Mouse (Mus musculus) heart, embryonic 11.5 days (tissue): Measurements from ENCODE around the gene Slc17a5. TPM values are rescaled to one million over a fixed set of nuclear protein-coding genes. Genes with fewer than 3 reads are reported as not detected.
"Not testable (repeated sequence)": the region's sequence is repeated elsewhere in the genome, so short reads cannot be mapped to it uniquely, and the experiment has no call there.

Experiments
- ATAC-seq: fragments of 200-750 bp; cut with Nextera tagmentation; replicated peaks from 2 replicates; pipeline ENCODE4 v1.8.0; 2017; ENCODE audit warnings: moderate library complexity; ENCODE audit not compliant: insufficient number of reproducible peaks, low FRiP score, low TSS enrichment
- H3K27ac ChIP-seq: fragments of 300-500 bp; sonication (generic); 2 replicates; pipeline ENCODE4 v1.5.1; 2014; ENCODE audit warnings: mild to moderate bottlenecking, low read depth, low read length
- H3K27me3 ChIP-seq: fragments of 300-500 bp; sonication (generic); 2 replicates; pipeline ENCODE4 v1.6.1; 2014; ENCODE audit warnings: mild to moderate bottlenecking, low read length, mixed read lengths; ENCODE audit not compliant: control insufficient read depth, insufficient read depth
- H3K36me3 ChIP-seq: fragments of 300-500 bp; sonication (generic); 2 replicates; pipeline ENCODE4 v1.6.1; 2014; ENCODE audit warnings: mild to moderate bottlenecking, low read length, moderate library complexity, mixed read lengths; ENCODE audit not compliant: control insufficient read depth, insufficient read depth
- H3K4me1 ChIP-seq: fragments of 300-500 bp; sonication (generic); 2 replicates; pipeline ENCODE4 v1.6.1; 2014; ENCODE audit warnings: low read length; ENCODE audit not compliant: control insufficient read depth, insufficient read depth
- H3K4me2 ChIP-seq: fragments of 300-500 bp; sonication (generic); 2 replicates; pipeline ENCODE4 v1.6.1; 2014; ENCODE audit warnings: mild to moderate bottlenecking, moderate library complexity
- H3K4me3 ChIP-seq: fragments of 300-500 bp; sonication (generic); 2 replicates; pipeline ENCODE4 v1.5.1; 2014; ENCODE audit warnings: low read depth, low read length
- H3K9ac ChIP-seq: fragments of 300-500 bp; sonication (generic); 2 replicates; pipeline ENCODE4 v1.6.1; 2014; ENCODE audit warnings: mild to moderate bottlenecking, low read depth, low read length, moderate library complexity
- H3K9me3 ChIP-seq: fragments of 300-500 bp; sonication (generic); replicated peaks from 2 replicates; pipeline ENCODE4 v1.6.1; 2016; ENCODE audit warnings: low read length; ENCODE audit not compliant: control insufficient read depth
- WGBS: fragments of 180-500 bp; shearing (Covaris S2); extraction: QIAGEN DNeasy Blood & Tissue Kit; methylation state at CpG from one replicate; pipeline ENCODE4 v1.1.7; 2014; ENCODE audit not compliant: insufficient replicate concordance; 5-methylcytosine and 5-hydroxymethylcytosine counted together
- polyA plus RNA-seq: library from polyadenylated mRNA; unstranded; fragments of >200 nt; fragmentation: Nextera tagmentation; extraction: Ambion mirVana; gene quantifications from 2 replicates; pipeline ENCODE4 v1.2.1, GENCODE M21; 2014

The Slc17a5 gene
- polyA plus RNA-seq, 1 experiment from 2014 or later = 7.4 TPM

DNA sequence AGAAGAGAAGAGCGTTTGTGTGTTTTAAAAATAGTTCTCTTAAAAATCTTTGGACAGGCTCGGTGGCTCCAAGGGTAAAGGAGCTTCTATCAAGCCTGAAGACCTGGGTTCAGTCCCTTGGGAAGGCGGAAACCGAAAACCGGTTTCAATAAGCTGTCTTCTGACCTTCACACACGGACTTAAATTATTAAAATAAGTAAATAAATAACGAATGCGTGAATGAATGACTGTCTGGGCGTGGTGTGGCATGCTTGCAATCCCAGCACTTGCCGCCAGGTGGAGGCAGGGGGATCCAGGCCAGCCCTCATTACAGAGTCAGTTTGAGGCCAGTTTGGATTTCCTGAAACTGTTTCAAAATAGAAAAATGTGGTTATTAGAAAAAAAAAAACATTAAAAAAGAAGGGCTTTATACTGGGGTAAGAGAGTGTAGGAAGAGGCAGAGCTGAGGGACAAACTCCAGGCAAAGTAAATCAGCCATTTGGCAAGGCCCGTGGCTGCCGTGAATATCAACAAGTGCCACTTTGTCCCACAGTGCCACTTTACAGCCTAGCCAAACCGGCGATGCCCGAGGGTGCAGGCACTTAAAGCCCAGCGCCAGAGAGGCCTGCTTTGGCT, 60.0 kb downstream of the Slc17a5 start:
- H3K9me3 ChIP-seq = no peaks in the 10 kb centered on the region
- peak overlapping the region; percentile 77 for H3K4me2 ChIP-seq
- H3K4me1 ChIP-seq = peaks cover 8% of the 10 kb centered on the region; the same call in 1 of the 2 replicates
- no peaks in the 10 kb centered on the region for H3K36me3 ChIP-seq
- WGBS = 6% methylated on average over 16 of the region's 16 CpGs
- peak; percentile 62; the same call in 1 of the 2 replicates for ATAC-seq
- no peaks in the 10 kb centered on the region for H3K27me3 ChIP-seq
- H3K4me3 ChIP-seq = peak overlapping the region; percentile 45
- H3K27ac ChIP-seq = peak overlapping the region; percentile 79
- H3K9ac ChIP-seq = peak overlapping the region; percentile 71

DNA sequence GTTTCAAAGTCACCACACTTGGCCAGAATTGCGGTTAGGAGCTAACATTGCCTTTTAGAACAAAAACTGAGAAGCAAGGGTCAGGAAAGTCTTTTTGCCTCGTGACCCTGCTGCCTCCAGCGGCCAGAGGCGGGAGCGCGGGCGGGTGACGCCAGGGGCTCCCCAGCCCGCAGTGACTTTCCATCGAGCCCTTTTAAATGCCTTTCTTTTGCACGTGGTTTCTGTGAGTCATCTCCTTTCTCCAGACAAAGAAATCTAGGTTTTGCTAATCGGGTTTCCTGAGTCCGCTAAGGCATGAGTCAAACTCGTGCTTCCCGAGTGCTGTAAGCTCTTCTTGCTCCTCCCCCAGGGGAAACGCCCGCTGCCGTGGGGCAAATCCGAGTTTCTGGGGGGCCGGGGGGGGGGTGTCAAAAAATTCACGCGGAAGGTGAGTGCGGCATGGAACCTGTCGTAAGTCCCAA, 60.5 kb downstream of the Slc17a5 start:
- under 1% methylated on average over 24 of the region's 24 CpGs for WGBS

DNA sequence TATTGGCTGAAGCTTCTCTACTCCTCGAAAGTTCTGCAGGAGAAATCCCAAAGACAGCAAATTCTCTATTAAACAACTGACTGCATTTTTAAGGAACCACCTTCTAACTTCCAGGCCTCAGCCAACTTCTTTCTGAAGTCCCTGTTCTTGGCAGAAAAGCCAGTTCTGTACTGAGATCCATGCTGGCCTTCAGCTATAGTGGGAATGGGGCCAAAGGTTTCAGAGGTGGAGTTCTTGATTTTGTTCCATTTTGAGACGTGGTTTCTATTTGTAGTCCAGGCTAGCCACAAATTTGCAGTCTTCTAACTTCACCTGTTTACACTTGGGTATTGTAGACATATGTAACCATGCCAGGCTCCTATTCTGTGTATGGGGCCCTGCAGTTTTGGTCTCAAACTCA, 61.6 kb downstream of the Slc17a5 start:
- Histone ChIP-seq H3K9me3 (no peaks in the 10 kb centered on the region), H3K36me3 (no peaks in the 10 kb centered on the region), H3K27ac (no peak overlapping the region), H3K4me2 (no peak overlapping the region), H3K9ac (no peak overlapping the region), H3K27me3 (no peaks in the 10 kb centered on the region), H3K4me1 (peaks cover 8% of the 10 kb centered on the region; the same call in 1 of the 2 replicates), H3K4me3 (no peak overlapping the region)
- ATAC-seq = no peak
- WGBS = 92% methylated on average over 2 of the region's 2 CpGs

More for the DNA sequence above, 60.5 kb downstream of the Slc17a5 start:
- H3K36me3 ChIP-seq = no peaks in the 10 kb centered on the region
- peak overlapping the region; percentile 77 for H3K4me2 ChIP-seq
- ATAC-seq = peak; percentile 81
- H3K4me3 ChIP-seq = peak overlapping the region; percentile 45
- peak overlapping the region; percentile 71 for H3K9ac ChIP-seq
- no peaks in the 10 kb centered on the region for H3K9me3 ChIP-seq
- peaks cover 8% of the 10 kb centered on the region; the same call in 1 of the 2 replicates for H3K4me1 ChIP-seq
- H3K27me3 ChIP-seq = no peaks in the 10 kb centered on the region
- H3K27ac ChIP-seq = peak overlapping the region; percentile 79

DNA sequence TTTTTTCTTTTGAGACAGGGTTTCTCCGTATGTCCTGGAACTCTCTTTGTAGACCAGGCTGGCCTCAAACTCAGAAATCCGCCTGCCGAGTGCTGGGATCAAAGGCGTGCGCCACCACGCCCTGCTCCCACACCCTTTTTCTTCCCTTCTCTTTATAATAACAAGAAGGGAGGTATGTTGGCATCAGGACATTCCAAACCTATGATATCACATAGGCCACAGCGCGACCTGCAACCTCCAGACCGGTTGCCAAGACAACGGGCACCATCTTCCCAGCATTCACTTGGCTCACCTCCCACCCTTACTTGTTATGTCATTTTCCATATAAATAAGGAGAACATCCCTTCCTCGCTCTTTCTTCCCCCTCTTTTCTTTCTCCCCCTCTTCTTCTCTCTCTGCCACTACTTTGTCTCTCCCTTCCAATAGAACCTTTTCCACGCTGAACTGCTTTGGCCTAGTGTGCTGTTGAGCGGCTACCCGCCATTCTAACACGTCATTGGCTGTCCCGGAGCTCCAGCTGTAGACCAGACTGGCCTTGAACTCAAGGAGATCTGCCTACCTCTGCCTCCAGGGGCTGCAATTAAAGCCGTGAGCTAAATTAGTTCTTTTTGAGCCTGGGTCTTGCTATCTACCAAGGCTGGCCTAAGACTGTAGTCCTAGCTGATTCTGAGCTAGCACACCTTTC, 62.2 kb downstream of the Slc17a5 start:
- Histone ChIP-seq H3K27ac (no peak overlapping the region), H3K4me2 (no peak overlapping the region), H3K9me3 (no peaks in the 10 kb centered on the region), H3K4me1 (peaks cover 8% of the 10 kb centered on the region; the same call in 1 of the 2 replicates), H3K9ac (no peak overlapping the region), H3K36me3 (no peaks in the 10 kb centered on the region), H3K27me3 (no peaks in the 10 kb centered on the region), H3K4me3 (no peak overlapping the region)
- 92% methylated on average over 17 of the region's 17 CpGs for WGBS
- no peak for ATAC-seq

DNA sequence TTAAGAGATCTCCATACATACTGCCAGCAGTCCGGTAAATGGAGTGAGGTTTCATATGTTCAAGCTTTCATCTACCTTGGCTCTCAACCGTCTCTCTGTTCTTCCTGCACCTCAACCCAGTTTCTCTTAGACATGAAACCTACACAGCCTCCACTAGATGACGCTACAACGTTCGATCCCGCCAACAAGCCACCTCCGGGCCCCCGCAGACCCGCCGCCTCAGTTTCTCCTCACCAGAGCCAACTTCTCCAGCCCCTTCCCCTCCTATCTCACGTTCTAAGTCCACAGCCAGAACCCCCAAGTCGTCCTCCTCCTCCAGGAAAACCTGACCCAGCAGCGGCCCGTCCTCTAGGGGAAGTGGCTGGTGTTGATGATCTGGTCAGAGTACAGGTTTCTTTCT, 66.2 kb downstream of the Slc17a5 start:
- Histone ChIP-seq H3K27ac (no peak overlapping the region), H3K4me2 (peak overlapping the region; percentile 70), H3K9ac (peak overlapping the region; percentile 67), H3K9me3 (no peaks in the 10 kb centered on the region), H3K4me3 (peak overlapping the region; percentile 45), H3K27me3 (no peaks in the 10 kb centered on the region), H3K4me1 (peaks cover 13% of the 10 kb centered on the region), H3K36me3 (no peaks in the 10 kb centered on the region)
- ATAC-seq = no peak
- WGBS = 23% methylated on average over 14 of the region's 14 CpGs

DNA sequence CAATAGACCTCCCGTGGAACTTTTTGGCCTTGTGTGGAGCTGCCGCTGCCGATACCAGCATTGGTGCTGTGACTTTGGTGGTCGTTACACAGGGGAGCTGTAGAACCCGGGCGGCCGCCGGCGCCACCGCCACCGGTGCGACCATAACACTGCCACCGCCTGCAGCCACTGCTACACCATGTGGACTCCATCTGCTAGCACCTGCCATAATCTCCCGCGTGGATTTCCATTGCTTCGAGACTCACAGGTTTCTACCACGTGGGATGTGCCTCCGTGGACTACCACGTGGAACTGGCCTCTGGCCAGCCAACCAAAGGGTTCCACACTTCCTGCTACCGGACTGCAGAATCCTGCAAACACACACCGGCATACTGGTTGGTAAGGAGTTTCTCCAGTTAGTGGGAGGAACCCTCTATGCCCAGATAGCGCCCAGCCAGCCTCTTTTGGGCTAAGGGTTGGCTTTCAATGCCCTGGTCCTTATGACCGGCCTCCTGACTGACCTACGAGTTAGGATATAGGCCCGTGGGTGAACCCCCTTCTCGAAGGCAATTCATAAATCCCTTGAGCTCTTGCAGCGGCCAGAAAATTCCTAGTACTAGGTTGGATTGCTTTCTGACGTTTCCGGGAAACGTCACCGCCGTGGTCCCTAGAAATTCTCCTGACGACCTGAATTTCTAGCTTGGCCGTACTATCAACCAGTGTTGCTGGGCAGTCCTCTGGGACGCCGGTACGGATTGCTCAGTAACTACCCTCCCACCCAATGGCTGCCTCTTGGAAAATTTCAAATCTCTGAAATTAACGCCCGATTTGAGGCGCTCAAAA, 66.8 kb downstream of the Slc17a5 start:
- peaks cover 11% of the 10 kb centered on the region for H3K4me1 ChIP-seq
- H3K4me2 ChIP-seq = peak overlapping the region; percentile 70
- peak overlapping the region; percentile 91 for H3K27ac ChIP-seq
- H3K9ac ChIP-seq = peak overlapping the region; percentile 67
- peak; percentile 61 for ATAC-seq
- no peaks in the 10 kb centered on the region for H3K36me3 ChIP-seq
- H3K27me3 ChIP-seq = no peaks in the 10 kb centered on the region
- 2% methylated on average over 40 of the region's 40 CpGs for WGBS
- no peaks in the 10 kb centered on the region for H3K9me3 ChIP-seq
- H3K4me3 ChIP-seq = peak overlapping the region; percentile 45

DNA sequence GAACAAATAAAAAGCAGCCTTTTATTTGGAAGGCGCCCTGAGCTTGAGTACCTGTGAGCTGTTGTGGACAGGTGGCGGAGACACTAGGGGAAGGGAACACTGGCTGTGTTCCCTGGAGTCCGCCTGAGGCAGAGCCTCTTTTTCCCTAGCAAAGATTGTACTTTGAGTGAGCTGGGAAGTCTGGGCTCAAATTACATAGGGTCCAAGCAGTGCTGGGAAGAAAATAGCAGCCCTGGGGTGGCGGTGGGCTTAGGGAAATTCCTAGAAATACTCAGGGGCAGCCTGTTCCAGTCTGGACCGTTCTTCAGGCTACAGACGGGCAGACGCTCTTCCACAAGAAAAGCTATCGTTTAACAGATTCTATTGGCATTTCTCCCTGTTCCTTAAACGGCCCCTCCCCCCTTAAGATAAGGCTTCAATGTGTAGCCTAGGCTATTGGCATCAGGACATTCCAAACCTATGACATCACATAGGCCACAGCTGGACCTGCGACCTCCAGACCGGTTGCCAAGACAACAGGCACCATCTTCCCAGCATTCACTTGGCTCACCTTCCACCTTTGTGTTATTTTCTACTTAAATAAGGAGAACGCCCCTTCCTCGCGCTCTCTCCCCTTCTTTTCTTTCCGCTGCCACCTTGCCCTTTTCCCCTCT, 67.6 kb downstream of the Slc17a5 start:
- Histone ChIP-seq H3K9ac (peak overlapping the region; percentile 67), H3K4me1 (peaks cover 11% of the 10 kb centered on the region), H3K4me3 (peak overlapping the region; percentile 45), H3K27ac (peak overlapping the region; percentile 91), H3K36me3 (no peaks in the 10 kb centered on the region), H3K4me2 (peak overlapping the region; percentile 70), H3K27me3 (no peaks in the 10 kb centered on the region), H3K9me3 (no peaks in the 10 kb centered on the region)
- 2% methylated on average over 15 of the region's 15 CpGs for WGBS
- peak; percentile 81 for ATAC-seq

DNA sequence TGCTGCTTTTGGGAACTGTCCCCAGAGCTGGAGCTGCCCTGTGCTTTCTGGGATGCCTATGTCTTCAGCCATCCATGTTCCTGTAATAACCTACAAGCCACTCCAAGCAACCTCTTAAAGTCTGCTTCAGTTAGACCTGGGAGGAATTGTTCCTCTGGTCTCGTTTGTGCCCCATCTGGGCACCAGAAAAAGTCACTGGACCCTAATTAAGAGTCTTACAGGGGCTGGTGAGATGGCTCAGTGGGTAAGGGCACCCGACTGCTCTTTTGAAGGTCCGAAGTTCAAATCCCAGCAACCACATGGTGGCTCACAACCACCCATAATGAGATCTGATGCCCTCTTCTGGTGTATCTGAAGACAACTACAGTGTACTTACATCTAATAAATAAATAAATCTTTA, 70.6 kb downstream of the Slc17a5 start:
- not testable (repeated sequence) for H3K9me3 ChIP-seq, H3K4me3 ChIP-seq, H3K27me3 ChIP-seq, H3K36me3 ChIP-seq, H3K9ac ChIP-seq, H3K4me2 ChIP-seq, ATAC-seq
- H3K27ac ChIP-seq = peak overlapping the region; percentile 59; the same call in 1 of the 2 replicates
- H3K4me1 ChIP-seq = peaks cover 18% of the 10 kb centered on the region
- 72% methylated on average over 3 of the region's 3 CpGs for WGBS
